Mouse (Mus musculus): ENCODE measurements at regions not wholly inside any gene's neighbourhood (a gene's known extent, or its start where the extent isn't known, plus 50 kb on each side); places are given as distances from the start of the nearest gene placed in this dataset.

- WGBS: 28% methylated on average over 14 of the region's 14 CpGs
- peak; percentile 18 for DNase-seq (ENCODE audit: low read depth, low spot score)
Measured at GRCm38 (mm10) chr16:93292181-93292834, 311.6 kb downstream of the Setd4 start.

- no peak for DNase-seq (ENCODE audit: low read depth, low spot score)
- 57% methylated on average over 3 of the region's 3 CpGs for WGBS
Measured at GRCm38 (mm10) chr16:93288036-93288435, 315.8 kb downstream of the Setd4 start.

- 78% methylated on average over 2 of the region's 2 CpGs for WGBS
- no peak for DNase-seq (ENCODE audit: low read depth, low spot score)
Measured at GRCm38 (mm10) chr16:93287520-93287919, 316.3 kb downstream of the Setd4 start.

GRCm38 (mm10) chr16:93286816-93287215 lies 317.0 kb downstream of the Setd4 start:
- no peak for DNase-seq (ENCODE audit: low read depth, low spot score)
- WGBS: 87% methylated on average over 3 of the region's 3 CpGs

GRCm38 (mm10) chr16:93285191-93285590 lies 318.7 kb downstream of the Setd4 start:
- WGBS: 97% methylated on average over 6 of the region's 6 CpGs
- no peak for DNase-seq (ENCODE audit: low read depth, low spot score)

GRCm38 (mm10) chr16:93281715-93282114 lies 322.1 kb downstream of the Setd4 start:
- 22% methylated on average over 1 of the region's 1 CpGs for WGBS
- DNase-seq (ENCODE audit: low read depth, low spot score): no peak

- WGBS: 13% methylated on average over 8 of the region's 8 CpGs
- DNase-seq (ENCODE audit: low read depth, low spot score): no peak
Measured at GRCm38 (mm10) chr16:93272636-93273035, 331.2 kb downstream of the Setd4 start.

- WGBS: 46% methylated on average over 6 of the region's 6 CpGs
- no peak for DNase-seq (ENCODE audit: low read depth, low spot score)
Measured at GRCm38 (mm10) chr16:93272146-93272545, 331.7 kb downstream of the Setd4 start.

GRCm38 (mm10) chr16:93264061-93264585 lies 339.7 kb downstream of the Setd4 start:
- DNase-seq (ENCODE audit: low read depth, low spot score): no peak
- 73% methylated on average over 4 of the region's 4 CpGs for WGBS

GRCm38 (mm10) chr16:93263141-93263815 lies 340.6 kb downstream of the Setd4 start:
- WGBS: 62% methylated on average over 8 of the region's 8 CpGs
- DNase-seq (ENCODE audit: low read depth, low spot score): no peak

- DNase-seq (ENCODE audit: low read depth, low spot score): no peak
- 46% methylated on average over 7 of the region's 7 CpGs for WGBS
Measured at GRCm38 (mm10) chr16:93246825-93247224, 357.0 kb downstream of the Setd4 start.

- WGBS: 67% methylated on average over 6 of the region's 6 CpGs
- DNase-seq (ENCODE audit: low read depth, low spot score): no peak
Measured at GRCm38 (mm10) chr16:93245738-93246137, 358.1 kb downstream of the Setd4 start.

- WGBS: 78% methylated on average over 4 of the region's 4 CpGs
- DNase-seq (ENCODE audit: low read depth, low spot score): no peak
Measured at GRCm38 (mm10) chr16:93238898-93239297, 365.0 kb downstream of the Setd4 start.

- DNase-seq (ENCODE audit: low read depth, low spot score): no peak
- 84% methylated on average over 4 of the region's 4 CpGs for WGBS
Measured at GRCm38 (mm10) chr16:93238326-93238725, 365.5 kb downstream of the Setd4 start.

GRCm38 (mm10) chr16:93225644-93226043 lies 378.2 kb downstream of the Setd4 start:
- no peak for DNase-seq (ENCODE audit: low read depth, low spot score)
- 80% methylated on average over 7 of the region's 7 CpGs for WGBS

GRCm38 (mm10) chr16:93225196-93225595 lies 378.7 kb downstream of the Setd4 start:
- 84% methylated on average over 2 of the region's 2 CpGs for WGBS
- no peak for DNase-seq (ENCODE audit: low read depth, low spot score)

GRCm38 (mm10) chr16:93219731-93220130 lies 384.1 kb downstream of the Setd4 start:
- WGBS: 83% methylated on average over 9 of the region's 9 CpGs
- no peak for DNase-seq (ENCODE audit: low read depth, low spot score)

GRCm38 (mm10) chr16:93218402-93218801 lies 385.5 kb downstream of the Setd4 start:
- 60% methylated on average over 10 of the region's 10 CpGs for WGBS
- no peak for DNase-seq (ENCODE audit: low read depth, low spot score)

- 52% methylated on average over 12 of the region's 12 CpGs for WGBS
- DNase-seq (ENCODE audit: low read depth, low spot score): no peak
Measured at GRCm38 (mm10) chr16:93217600-93218226, 386.1 kb downstream of the Setd4 start.

GRCm38 (mm10) chr16:93215630-93216029 lies 388.2 kb downstream of the Setd4 start:
- DNase-seq (ENCODE audit: low read depth, low spot score): no peak
- WGBS: 62% methylated on average over 4 of the region's 4 CpGs

GRCm38 (mm10) chr16:93213618-93214017 lies 387.7 kb upstream of the Runx1 start:
- DNase-seq (ENCODE audit: low read depth, low spot score): no peak
- 78% methylated on average over 6 of the region's 6 CpGs for WGBS
